Mouse (Mus musculus) spleen, adult 2 months (tissue): ENCODE measurements at regions not wholly inside any gene's neighbourhood (a gene's known extent, or its start where the extent isn't known, plus 50 kb on each side); places are given as distances from the start of the nearest gene placed in this dataset.

ENCODE experiments used
- CTCF ChIP-seq: fragments of 200-500 bp; IDR thresholded peaks from 2 replicates; pipeline ENCODE4 v1.5.1; 2011; ENCODE audit warnings: mild to moderate bottlenecking, inconsistent platforms; ENCODE audit not compliant: insufficient read depth, insufficient read length, insufficient replicate concordance; ENCODE audit errors: extremely low read depth
- POLR2A ChIP-seq: fragments of 200-500 bp; IDR thresholded peaks from 2 replicates; pipeline ENCODE4 v1.6.1; 2011; ENCODE audit warnings: low read depth, low read length, inconsistent platforms

DNA sequence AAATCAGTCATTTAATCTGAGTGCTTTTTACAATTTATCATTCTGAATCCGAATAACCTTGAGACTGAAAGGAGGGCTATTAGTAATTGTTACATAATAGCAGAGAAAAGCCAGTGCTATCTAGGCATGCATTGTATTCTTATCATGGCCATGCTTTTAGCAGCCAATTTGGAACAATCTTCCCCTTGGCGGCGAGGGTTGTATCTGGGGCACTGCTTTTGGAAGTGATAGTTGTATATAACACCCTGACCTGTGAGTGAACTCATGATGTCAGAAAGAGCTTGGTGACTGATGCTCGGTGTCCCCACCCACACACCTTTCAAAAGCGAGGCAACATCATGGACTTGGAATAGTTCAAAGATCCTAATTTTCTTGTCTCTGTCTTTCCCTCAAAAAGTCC is 315.2 kb downstream of the Bmper start:
- TF ChIP-seq POLR2A (no peak), CTCF (no peak)
